Mouse (Mus musculus): Measurements from ENCODE around the gene Slc25a27.

The Slc25a27 gene

GRCm38 (mm10) chr17:43646925-43647324 lies 20.1 kb downstream of the Slc25a27 start:
- DNase-seq (ENCODE audit: low spot score), result no peak

GRCm38 (mm10) chr17:43645136-43645535 lies 21.9 kb downstream of the Slc25a27 start:
- DNase-seq (ENCODE audit: low spot score), result no peak

- no peak for DNase-seq (ENCODE audit: low spot score)
Observed at GRCm38 (mm10) chr17:43644375-43644774, 22.6 kb downstream of the Slc25a27 start.

- no peak for DNase-seq (ENCODE audit: low spot score)
Observed at GRCm38 (mm10) chr17:43643191-43643590, 23.8 kb downstream of the Slc25a27 start.

GRCm38 (mm10) chr17:43640825-43641224 lies 26.2 kb downstream of the Slc25a27 start:
- DNase-seq (ENCODE audit: low spot score), result no peak

GRCm38 (mm10) chr17:43637146-43637545 lies 29.9 kb downstream of the Slc25a27 start:
- no peak for DNase-seq (ENCODE audit: low spot score)

GRCm38 (mm10) chr17:43630427-43630760 lies 36.6 kb downstream of the Slc25a27 start:
- no peak for DNase-seq (ENCODE audit: low spot score)

- DNase-seq (ENCODE audit: low spot score), result no peak
Observed at GRCm38 (mm10) chr17:43629496-43630426, 37.3 kb downstream of the Slc25a27 start, which contains the start of gene Tdrd6. Gene Tdrd6 (minus strand): TSS chr17:43630299.

- DNase-seq (ENCODE audit: low spot score), result no peak
Observed at GRCm38 (mm10) chr17:43629026-43629495, 38.0 kb downstream of the Slc25a27 start.

- DNase-seq (ENCODE audit: low spot score), result no peak
Observed at GRCm38 (mm10) chr17:43628246-43628645, 38.8 kb downstream of the Slc25a27 start.

GRCm38 (mm10) chr17:43622076-43622475 lies 44.9 kb downstream of the Slc25a27 start:
- DNase-seq (ENCODE audit: low spot score), result no peak

- no peak for DNase-seq (ENCODE audit: low spot score)
Observed at GRCm38 (mm10) chr17:43619156-43619555, 47.9 kb downstream of the Slc25a27 start.

GRCm38 (mm10) chr17:43612221-43612620 lies 54.8 kb downstream of the Slc25a27 start:
- no peak for DNase-seq (ENCODE audit: low spot score)

- DNase-seq (ENCODE audit: low spot score), result peak; percentile 11
Observed at GRCm38 (mm10) chr17:43611586-43611985, 55.4 kb downstream of the Slc25a27 start.

GRCm38 (mm10) chr17:43606704-43607103 lies 60.3 kb downstream of the Slc25a27 start:
- DNase-seq (ENCODE audit: low spot score), result peak; percentile 44

GRCm38 (mm10) chr17:43598706-43599105 lies 68.3 kb downstream of the Slc25a27 start:
- DNase-seq (ENCODE audit: low spot score), result no peak

GRCm38 (mm10) chr17:43597742-43598141 lies 69.3 kb downstream of the Slc25a27 start:
- DNase-seq (ENCODE audit: low spot score), result no peak

- DNase-seq (ENCODE audit: low spot score), result no peak
Observed at GRCm38 (mm10) chr17:43592296-43593291, 74.4 kb downstream of the Slc25a27 start.
